Mouse (Mus musculus): ENCODE data around the gene Fam49a.

The Fam49a gene

GRCm38 (mm10) chr12:12359923-12360322 lies 98.0 kb downstream of the Fam49a start:
- no peak for DNase-seq (ENCODE audit: low spot score in 2 of 2)

DNA sequence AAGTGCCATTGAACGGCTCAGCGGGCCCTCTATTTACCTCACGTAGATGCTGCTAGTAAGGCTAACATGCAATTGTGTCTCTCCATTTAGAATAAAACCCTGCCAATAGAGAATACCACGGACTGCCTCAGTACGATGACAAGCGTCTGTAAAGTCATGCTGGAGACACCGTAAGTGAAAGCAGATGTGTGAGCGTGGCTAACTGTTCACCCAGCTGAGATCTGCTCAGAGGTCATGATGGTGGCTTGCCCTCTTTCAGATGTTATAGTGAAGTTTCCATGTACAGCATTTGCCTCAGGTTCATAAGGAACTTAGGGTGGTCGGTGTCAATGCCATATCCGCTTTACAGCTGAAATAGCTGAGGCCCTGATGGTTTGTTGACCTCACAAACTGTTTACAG lies 100.4 kb downstream of the Fam49a start:
- no peak for DNase-seq (ENCODE audit: low spot score in 2 of 2)

DNA sequence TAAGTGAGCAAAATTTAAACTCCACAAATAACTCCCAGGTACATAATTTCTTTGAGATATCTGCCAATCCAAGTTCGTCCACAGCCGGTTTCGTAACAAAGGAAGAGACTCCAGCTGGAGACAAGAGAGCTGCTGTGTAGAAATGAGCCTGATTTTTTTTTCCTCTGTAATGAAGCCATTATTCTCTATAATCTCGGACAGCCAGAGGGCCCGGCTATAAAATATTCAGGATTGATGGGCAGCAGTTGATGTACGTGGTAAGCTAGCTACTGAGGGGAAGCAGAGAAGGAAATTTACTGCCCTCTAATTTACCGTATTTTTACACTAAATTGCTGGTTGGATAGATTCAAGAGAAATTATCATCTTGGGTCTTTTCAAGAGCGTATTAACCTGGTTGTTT lies 102.3 kb downstream of the Fam49a start:
- no peak for DNase-seq (ENCODE audit: low spot score in 2 of 2)

- DNase-seq (ENCODE audit: low spot score in 2 of 2), result no peak
These were observed 105.5 kb downstream of the Fam49a start for GRCm38 (mm10) chr12:12367423-12367822.

- DNase-seq (ENCODE audit: low spot score in 2 of 2), result no peak
These were observed 111.3 kb downstream of the Fam49a start for GRCm38 (mm10) chr12:12373111-12373862.

- DNase-seq (ENCODE audit: low spot score in 2 of 2), result no peak
These were observed 117.1 kb downstream of the Fam49a start for GRCm38 (mm10) chr12:12379056-12379455.

GRCm38 (mm10) chr12:12389271-12389670 lies 127.3 kb downstream of the Fam49a start:
- DNase-seq (ENCODE audit: low spot score in 2 of 2), result peak in 1 of 2 experiments; percentile 15

DNA sequence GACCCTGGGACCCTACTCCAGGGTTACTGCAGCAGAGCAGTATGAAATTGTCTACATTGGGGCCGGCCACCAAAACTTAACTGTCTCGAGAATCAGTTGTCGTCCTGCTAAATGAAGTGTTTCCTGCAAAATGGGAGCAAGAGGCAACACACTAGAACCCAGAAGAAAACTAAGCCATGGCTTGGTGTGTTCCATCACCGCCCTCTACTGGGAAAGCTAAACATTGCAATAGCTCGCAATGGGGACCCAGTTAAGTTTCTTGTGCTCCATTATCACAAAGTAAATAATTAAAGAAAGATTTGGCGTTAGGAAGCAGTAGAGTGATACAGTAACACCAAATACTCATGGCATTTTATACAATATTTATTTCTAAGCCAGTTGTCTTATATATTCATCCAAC lies 134.3 kb downstream of the Fam49a start:
- peak in 1 of 2 experiments; percentile 49 for DNase-seq (ENCODE audit: low spot score in 2 of 2)

DNA sequence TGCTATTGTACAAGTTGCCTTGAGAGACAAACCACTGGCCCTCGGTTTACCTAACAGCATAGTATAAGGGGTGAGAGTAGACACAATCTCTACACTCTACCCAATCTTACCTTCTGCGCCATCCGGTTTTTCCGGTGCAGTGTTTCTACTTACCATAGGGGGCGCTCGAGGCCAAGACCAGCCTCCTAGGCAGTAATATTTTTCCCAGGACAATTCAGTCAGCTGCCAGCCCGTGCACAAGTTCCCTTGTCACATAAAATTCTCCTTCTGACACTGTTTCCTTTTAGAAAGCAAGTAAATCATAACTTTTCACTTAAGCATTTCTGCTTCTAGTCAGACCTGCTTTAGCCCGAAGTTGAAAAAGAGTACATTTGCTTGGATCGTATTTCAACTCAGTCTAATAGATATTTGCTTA lies 139.1 kb downstream of the Fam49a start:
- peak in 1 of 2 experiments; percentile 57 for DNase-seq (ENCODE audit: low spot score in 2 of 2)

- DNase-seq (ENCODE audit: low spot score in 2 of 2), result peak in 1 of 2 experiments; percentile 8
These were observed 139.6 kb downstream of the Fam49a start for GRCm38 (mm10) chr12:12401504-12401903.

DNA sequence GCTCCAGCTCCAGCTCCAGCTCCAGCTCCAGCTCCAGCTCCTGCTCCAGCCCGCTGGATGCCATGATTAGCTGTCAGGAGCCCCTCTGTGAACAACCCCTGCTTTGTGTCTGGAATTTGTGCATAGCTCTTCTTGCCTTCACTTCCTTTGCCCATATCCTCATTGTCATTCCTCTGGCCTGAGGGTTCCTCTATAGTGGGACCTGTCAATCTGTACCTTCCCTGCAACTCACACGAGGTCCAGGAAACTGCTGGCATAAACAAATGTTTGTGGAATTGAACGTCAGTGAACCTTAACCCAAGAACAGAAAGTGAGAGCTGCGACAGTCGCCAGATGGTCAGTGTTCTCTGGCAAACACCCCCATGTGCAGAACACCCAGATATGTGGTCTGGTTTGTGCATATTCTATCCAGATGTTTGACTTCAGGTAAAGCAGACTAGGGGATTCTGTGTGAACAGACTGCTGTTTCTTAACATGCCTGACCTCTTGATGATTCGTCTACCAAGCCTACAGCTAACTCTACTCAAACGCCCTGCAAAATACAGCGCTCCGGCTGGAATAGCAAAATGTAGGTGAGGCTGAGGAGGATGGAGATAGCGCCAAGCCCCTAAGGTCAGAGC lies 143.7 kb downstream of the Fam49a start:
- no peak for DNase-seq (ENCODE audit: low spot score in 2 of 2)

DNA sequence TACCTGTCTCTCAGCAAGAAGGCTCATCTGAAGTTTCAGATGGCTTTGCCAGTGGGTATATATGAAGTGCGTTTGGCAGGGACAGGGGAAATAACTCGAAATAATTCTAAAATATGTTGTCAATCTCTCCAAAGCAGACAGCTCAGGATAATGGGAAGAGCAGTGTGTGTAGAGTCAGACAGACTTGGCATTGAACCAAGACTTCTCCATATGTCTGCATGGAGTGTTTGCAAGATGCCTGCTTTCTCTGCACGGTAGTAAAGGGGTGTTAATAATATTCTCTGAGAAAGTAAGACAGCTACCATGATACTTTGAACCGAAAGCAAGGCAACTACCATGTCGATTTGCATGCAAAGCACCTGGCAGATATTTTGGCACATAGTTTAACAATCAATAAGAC lies 147.1 kb downstream of the Fam49a start:
- DNase-seq (ENCODE audit: low spot score in 2 of 2), result no peak

- DNase-seq (ENCODE audit: low spot score in 2 of 2), result peak; percentile 78 to 82
These were observed 150.7 kb downstream of the Fam49a start for GRCm38 (mm10) chr12:12412674-12413073.

DNA sequence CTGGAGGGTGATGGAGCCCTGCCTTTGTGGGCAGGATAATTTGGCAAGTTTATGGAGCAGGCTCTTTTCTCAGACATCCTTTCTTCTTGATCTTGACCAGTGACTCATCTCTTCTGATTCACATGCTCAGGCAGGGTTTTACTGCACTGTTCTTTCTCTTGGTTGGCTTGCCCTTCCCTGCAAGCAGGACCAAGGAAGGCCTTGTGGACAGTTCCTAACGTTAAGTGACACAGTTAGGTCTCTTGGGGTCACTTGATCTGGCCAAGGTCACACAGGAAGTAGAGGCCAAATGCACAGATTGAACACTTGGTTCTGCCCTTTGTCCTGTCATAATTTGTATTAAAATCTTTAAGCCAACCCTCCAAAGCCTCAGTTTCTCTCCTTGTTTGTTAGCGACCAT lies 158.5 kb downstream of the Fam49a start:
- DNase-seq (ENCODE audit: low spot score in 2 of 2), result no peak

GRCm38 (mm10) chr12:12420841-12421579 lies 159.1 kb downstream of the Fam49a start:
- DNase-seq (ENCODE audit: low spot score in 2 of 2), result peak; percentile 84 to 90

GRCm38 (mm10) chr12:12421580-12421878 lies 159.6 kb downstream of the Fam49a start:
- no peak for DNase-seq (ENCODE audit: low spot score in 2 of 2)

DNA sequence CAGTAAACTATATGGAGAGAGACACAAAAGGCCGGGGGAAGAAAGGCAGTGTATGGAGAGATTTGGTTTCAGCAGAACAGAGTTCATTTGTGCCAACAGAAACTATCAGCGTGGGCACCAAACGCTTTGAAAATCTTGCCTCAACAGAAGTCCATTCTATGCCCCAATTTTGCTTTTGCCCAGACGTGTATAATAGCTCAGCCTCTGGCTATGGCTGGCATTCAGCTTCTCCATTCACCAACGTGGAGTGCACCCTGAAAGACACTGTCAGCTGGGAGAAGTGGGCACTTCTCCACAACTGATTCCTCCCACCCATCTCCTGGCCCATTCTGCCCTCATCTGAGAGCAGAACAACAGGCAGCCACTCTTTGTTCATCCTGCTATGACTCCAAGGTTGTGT lies 163.2 kb downstream of the Fam49a start:
- DNase-seq (ENCODE audit: low spot score in 2 of 2), result peak in 1 of 2 experiments; percentile 8

GRCm38 (mm10) chr12:12427285-12427684 lies 165.3 kb downstream of the Fam49a start:
- no peak for DNase-seq (ENCODE audit: low spot score in 2 of 2)

DNA sequence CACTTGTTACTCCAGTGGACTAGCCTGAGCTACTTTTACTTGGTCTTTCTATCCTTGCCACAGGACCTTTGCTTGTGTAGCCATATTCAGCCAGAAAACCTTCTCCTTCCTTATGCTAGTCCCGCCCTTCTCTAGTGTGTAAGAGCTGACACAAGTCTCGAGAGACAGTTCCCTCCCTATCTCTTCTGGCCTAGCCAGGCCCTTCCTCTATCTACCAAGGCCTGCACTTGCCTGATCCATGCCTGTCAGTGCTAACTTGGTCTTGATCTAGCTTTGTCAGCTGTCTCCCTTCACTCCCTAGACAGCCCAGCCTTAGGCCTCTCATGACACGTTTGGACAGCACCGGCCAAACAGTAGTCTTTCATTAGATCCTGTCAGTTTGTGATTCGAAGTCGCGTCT lies 166.9 kb downstream of the Fam49a start:
- DNase-seq (ENCODE audit: low spot score in 2 of 2), result no peak
